Mouse (Mus musculus) liver, embryonic 14 days (tissue): ENCODE results near the gene Parp2. TPM values are rescaled to one million over a fixed set of nuclear protein-coding genes. Genes with fewer than 3 reads are reported as not detected.

ENCODE experiments used
- polyA plus RNA-seq: library from polyadenylated mRNA; depleted of rRNA; stranded (reverse); fragments of >200 nt; gene quantifications from 2 replicates; pipeline ENCODE4 v1.2.3, GENCODE M21; 2012; rRNA removed

Gene Parp2
- polyA plus RNA-seq, result 37.8 and 40.4 TPM in 2 replicates

DNA sequence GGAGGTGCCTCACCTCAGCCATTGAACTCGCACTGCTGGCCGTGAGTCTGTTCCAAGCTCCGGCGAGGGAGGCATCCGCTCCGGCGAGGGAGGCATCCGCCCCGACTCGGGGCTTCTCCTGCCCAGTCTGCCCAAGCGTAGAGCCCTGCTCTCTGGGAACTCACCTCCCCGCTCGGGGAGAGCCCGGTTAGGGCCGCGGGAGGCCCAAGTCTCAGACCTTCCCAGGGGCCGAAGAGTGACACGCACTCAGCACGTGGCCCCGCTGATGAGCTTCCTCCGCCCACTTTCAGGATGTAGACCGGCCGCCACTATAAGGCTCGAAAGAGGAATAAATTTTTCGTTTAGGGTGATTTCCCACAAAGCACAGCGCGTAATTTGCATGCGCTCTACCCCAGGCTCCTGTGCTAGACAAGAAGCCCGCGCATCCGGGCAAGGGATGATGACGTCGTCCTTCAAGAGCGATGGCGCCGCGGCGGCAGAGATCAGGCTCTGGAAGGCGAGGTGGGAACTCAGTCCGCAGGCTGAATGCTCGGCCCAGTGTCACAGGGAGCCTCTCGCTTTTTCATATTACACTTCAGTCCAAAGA, at the start of gene Parp2, which contains the start of gene Ccnb1ip1:
Gene Parp2 (plus strand): TSS at position 355 of the 586 bp plus-strand sequence.
Gene Ccnb1ip1 (minus strand): TSS at position 246 of the 586 bp plus-strand sequence.

DNA sequence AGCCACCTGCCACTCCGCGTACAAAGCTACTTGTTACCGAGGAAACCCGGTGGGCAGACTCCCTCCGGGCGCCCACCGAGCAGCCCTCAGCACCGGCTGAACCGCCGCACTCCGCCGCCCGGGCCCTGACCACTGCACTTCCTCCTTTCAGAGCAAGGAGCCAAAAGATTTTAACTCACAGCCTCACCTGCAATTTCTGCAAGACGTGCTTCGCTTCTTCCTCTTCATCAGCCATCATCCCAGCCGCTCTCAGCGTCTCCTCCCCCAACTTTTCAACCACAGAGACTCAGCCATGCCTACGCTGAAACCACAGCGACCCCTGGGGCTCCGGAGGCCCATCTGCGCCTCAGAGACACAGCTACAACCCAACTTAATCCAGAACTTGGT, 22.4 kb upstream of the Parp2 start, which contains the start of gene Ttc5:
Gene Ttc5 (minus strand): TSS at position 269 of the 387 bp plus-strand sequence.

DNA sequence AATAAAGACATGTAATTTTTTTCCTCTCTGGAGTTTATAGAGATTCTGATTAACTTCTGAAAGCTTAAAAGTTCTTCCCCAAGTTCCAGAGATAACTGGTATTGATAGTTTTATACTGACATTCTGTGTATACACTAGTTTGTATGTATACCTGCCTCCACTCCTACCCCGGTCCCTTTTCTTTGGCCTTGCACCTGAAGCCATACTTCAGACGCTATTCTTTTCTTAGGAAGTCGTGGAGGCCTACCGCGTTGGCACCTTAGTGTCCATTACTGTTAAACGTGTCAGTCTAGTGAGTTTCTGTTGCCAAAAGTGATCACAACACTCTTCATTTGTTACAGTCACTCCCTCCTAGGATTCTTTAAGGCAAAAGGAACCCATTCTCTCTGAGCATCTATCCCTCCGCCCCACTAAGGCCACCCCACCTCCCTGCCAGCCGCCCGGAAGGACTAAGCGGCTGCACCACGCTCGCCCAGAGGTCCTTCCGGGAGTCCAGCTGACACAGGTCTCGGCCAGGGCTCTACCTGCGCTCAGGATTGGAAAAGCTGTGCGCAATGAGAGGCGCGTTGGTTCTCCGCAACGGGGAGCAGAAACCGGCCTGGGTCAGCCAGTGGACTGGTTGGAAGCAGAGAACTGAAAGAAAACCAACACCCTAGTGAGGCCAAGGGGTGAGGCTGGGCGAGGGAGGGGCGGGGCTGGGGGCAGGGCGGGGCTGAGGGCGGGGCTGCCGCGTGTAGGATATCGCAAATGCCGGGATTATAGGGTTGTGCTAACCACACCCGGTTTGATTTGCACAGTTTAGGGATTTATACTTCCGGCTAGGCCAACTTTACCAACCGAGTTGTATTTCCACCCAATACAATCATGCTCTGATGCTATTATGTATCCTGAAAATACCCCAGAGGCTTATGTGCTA, 62.5 kb downstream of the Parp2 start, which contains the start of gene Tep1:
Gene Tep1 (minus strand): TSS at position 672 of the 916 bp plus-strand sequence.

Other genes starting within 250 kb of the Parp2 start
- not detected in 2 replicates for gene Olfr744, start 193.0 kb upstream of the Parp2 start, polyA plus RNA-seq
- gene Olfr745, start 168.5 kb upstream of the Parp2 start, polyA plus RNA-seq, result not detected in 2 replicates
- not detected in 2 replicates for gene Olfr746, start 160.8 kb upstream of the Parp2 start, polyA plus RNA-seq
- gene Olfr747, start 114.6 kb upstream of the Parp2 start, polyA plus RNA-seq, result not detected in 2 replicates
- gene Olfr748, start 100.5 kb upstream of the Parp2 start, polyA plus RNA-seq, result not detected in 2 replicates
- gene Olfr749, start 62.7 kb upstream of the Parp2 start, polyA plus RNA-seq, result not detected in 2 replicates
- gene Ttc5, start 22.3 kb upstream of the Parp2 start, polyA plus RNA-seq, result 11.2 and 12.6 TPM in 2 replicates
- not detected in 2 replicates for gene Ccnb1ip1, start 109 bp upstream of the Parp2 start, polyA plus RNA-seq
- 2.2 and 3.4 TPM in 2 replicates for gene Tep1, start 62.7 kb downstream of the Parp2 start, polyA plus RNA-seq
- gene Klhl33, start 89.7 kb downstream of the Parp2 start, polyA plus RNA-seq, result 0.16 and 0.18 TPM in 2 replicates
- gene Osgep, start 117.1 kb downstream of the Parp2 start, polyA plus RNA-seq, result 36.9 and 37.6 TPM in 2 replicates
- gene Apex1, start 117.1 kb downstream of the Parp2 start, polyA plus RNA-seq, result 52.4 and 58.5 TPM in 2 replicates
- 22.8 and 28.6 TPM in 2 replicates for gene Pip4p1, start 123.0 kb downstream of the Parp2 start, polyA plus RNA-seq
- gene Pnp, start 123.2 kb downstream of the Parp2 start, polyA plus RNA-seq, result 75.3 and 96.8 TPM in 2 replicates
- 58.6 and 74.1 TPM in 2 replicates for gene Gm49342, start 136.7 kb downstream of the Parp2 start, polyA plus RNA-seq
- 9.7 and 10.4 TPM in 2 replicates for gene Pnp2, start 148.2 kb downstream of the Parp2 start, polyA plus RNA-seq
- gene Rnase10, start 199.9 kb downstream of the Parp2 start, polyA plus RNA-seq, result 0.02 TPM in 1 of 2 replicates, not detected in the other
- gene Rnase9, start 234.0 kb downstream of the Parp2 start, polyA plus RNA-seq, result not detected in 2 replicates
- gene Rnase11, start 242.3 kb downstream of the Parp2 start, polyA plus RNA-seq, result not detected in 2 replicates
- 0.86 and 0.90 TPM in 2 replicates for gene Rnase12, start 249.8 kb downstream of the Parp2 start, polyA plus RNA-seq